Mouse (Mus musculus) embryonic facial prominence, embryonic 11.5 days (tissue): ENCODE data around the gene Iqce. TPM values are rescaled to one million over a fixed set of nuclear protein-coding genes. Genes with fewer than 3 reads are reported as not detected.

Source experiments
- ATAC-seq: fragments of 200-750 bp; cut with Nextera tagmentation; replicated peaks from 2 replicates; pipeline ENCODE4 v1.8.0; 2017; ENCODE audit warnings: low read depth; ENCODE audit not compliant: insufficient number of reproducible peaks, low FRiP score, low TSS enrichment
- DNase-seq: peaks from one replicate; pipeline ENCODE4 v3.0.0-alpha.2; 2015; ENCODE audit warnings: low spot score
- H3K27ac ChIP-seq: fragments of 300-500 bp; sonication (generic); replicated peaks from 2 replicates; pipeline ENCODE4 v1.5.1; 2014; ENCODE audit warnings: mild to moderate bottlenecking, low read depth, low read length, control low read depth
- H3K27me3 ChIP-seq: fragments of 300-500 bp; sonication (generic); 2 replicates; pipeline ENCODE4 v1.6.1; 2014; ENCODE audit warnings: mild to moderate bottlenecking, low read length, moderate library complexity, mixed read lengths; ENCODE audit not compliant: control insufficient read depth, insufficient read depth
- H3K36me3 ChIP-seq: fragments of 300-500 bp; sonication (generic); replicated peaks from 2 replicates; pipeline ENCODE4 v1.6.1; 2014; ENCODE audit warnings: low read depth, mild to moderate bottlenecking, low read length, moderate library complexity, mixed read lengths; ENCODE audit not compliant: control insufficient read depth, insufficient read depth
- H3K4me1 ChIP-seq: fragments of 300-500 bp; sonication (generic); 2 replicates; pipeline ENCODE4 v1.6.1; 2014; ENCODE audit warnings: low read length, mixed read lengths; ENCODE audit not compliant: control insufficient read depth, insufficient read depth
- H3K4me2 ChIP-seq: fragments of 300-500 bp; sonication (generic); 2 replicates; pipeline ENCODE4 v1.6.1; 2014; ENCODE audit warnings: low read depth, mild to moderate bottlenecking, control low read depth, low read length, moderate library complexity
- H3K4me3 ChIP-seq: fragments of 300-500 bp; sonication (generic); 2 replicates; pipeline ENCODE4 v1.5.1; 2014; ENCODE audit warnings: low read depth, low read length, control low read depth
- H3K9ac ChIP-seq: fragments of 300-500 bp; sonication (generic); replicated peaks from 2 replicates; pipeline ENCODE4 v1.6.1; 2014; ENCODE audit warnings: mild to moderate bottlenecking, control low read depth, low read length
- H3K9me3 ChIP-seq: fragments of 300-500 bp; sonication (generic); replicated peaks from 2 replicates; pipeline ENCODE4 v1.6.1; 2016; ENCODE audit warnings: mild to moderate bottlenecking, low read length, inconsistent platforms, mixed read lengths; ENCODE audit not compliant: control insufficient read depth
- WGBS: fragments of 180-500 bp; shearing (Covaris S2); extraction: QIAGEN DNeasy Blood & Tissue Kit; methylation state at CpG from one replicate; pipeline ENCODE4 v1.1.7; 2014; 5-methylcytosine and 5-hydroxymethylcytosine counted together
- polyA plus RNA-seq: library from polyadenylated mRNA; unstranded; fragments of >200 nt; fragmentation: Nextera tagmentation; extraction: Ambion mirVana; gene quantifications from 2 replicates; pipeline ENCODE4 v1.2.1, GENCODE M21; 2014

The Iqce gene
- polyA plus RNA-seq, 1 experiment from 2014 or later = 13.5 TPM

DNA sequence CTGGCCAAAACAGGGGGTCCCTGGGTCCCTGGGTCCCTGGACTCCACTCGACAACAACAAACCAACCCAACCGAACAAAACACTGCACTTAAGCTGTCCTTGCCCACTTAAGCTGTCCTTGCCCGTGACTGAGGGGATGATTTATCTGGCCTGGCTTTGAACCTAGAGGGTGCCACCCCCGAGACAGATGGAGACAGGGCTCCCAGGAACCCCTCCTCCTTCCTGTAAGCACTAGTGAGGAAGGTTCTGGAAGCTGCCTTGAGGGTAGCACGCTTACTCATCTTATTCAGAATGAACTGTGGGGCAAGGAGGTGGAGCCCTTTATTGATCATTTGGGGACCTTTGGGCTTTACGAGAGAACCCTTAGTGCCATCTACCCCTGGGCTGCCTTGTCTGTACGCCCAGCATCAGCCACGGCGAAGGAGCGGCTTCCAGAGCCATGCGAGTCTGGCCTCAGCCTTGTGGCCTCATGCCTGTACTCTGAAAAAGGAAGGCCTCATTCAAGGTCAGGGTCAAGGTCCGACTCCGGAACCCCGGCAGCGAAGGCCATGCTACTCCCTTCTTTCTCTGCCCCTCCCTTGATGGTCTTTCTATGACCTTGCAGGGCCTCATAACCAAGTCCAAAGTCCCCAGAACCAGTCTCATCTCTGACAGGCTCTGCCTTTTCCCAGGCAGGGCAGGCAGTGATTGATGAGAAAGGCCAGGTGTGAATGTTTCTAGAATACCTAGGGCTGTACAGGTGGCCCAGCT lies 47.9 kb downstream of the Iqce start:
- Histone ChIP-seq H3K4me1 (no peaks in the 10 kb centered on the region), H3K36me3 (no peaks in the 10 kb centered on the region), H3K4me3 (no peak overlapping the region), H3K27ac (no peak overlapping the region), H3K9ac (no peak overlapping the region), H3K9me3 (no peaks in the 10 kb centered on the region), H3K27me3 (no peaks in the 10 kb centered on the region), H3K4me2 (no peak overlapping the region)
- DNase-seq (no peak), ATAC-seq (no peak)
- 84% methylated on average over 15 of the region's 15 CpGs for WGBS

DNA sequence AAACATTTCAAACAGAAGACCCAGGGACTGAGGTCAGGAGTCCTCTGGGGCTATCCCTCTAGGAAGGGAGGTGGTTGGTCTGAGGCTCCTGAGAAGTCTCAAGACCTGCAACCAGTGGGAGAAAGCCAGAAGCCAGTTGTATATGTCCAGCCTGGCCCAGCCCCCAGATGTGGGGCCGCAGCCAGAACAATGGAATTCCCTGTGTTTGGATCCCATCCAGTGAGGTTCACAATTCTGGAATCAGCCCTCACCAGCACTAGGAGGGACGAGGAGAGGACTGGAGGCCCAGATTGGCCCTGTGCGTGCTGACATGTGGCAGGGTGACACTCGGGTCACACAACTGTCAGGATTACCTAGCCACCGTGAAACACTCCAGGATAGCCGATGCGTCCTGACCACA lies 49.6 kb downstream of the Iqce start:
- H3K9me3 ChIP-seq = no peaks in the 10 kb centered on the region
- H3K4me3 ChIP-seq = no peak overlapping the region
- H3K9ac ChIP-seq = no peak overlapping the region
- no peak overlapping the region for H3K27ac ChIP-seq
- WGBS = 71% methylated on average over 7 of the region's 7 CpGs
- ATAC-seq = no peak
- no peak for DNase-seq
- no peaks in the 10 kb centered on the region for H3K36me3 ChIP-seq
- no peaks in the 10 kb centered on the region for H3K27me3 ChIP-seq
- no peak overlapping the region for H3K4me2 ChIP-seq
- H3K4me1 ChIP-seq = no peaks in the 10 kb centered on the region

DNA sequence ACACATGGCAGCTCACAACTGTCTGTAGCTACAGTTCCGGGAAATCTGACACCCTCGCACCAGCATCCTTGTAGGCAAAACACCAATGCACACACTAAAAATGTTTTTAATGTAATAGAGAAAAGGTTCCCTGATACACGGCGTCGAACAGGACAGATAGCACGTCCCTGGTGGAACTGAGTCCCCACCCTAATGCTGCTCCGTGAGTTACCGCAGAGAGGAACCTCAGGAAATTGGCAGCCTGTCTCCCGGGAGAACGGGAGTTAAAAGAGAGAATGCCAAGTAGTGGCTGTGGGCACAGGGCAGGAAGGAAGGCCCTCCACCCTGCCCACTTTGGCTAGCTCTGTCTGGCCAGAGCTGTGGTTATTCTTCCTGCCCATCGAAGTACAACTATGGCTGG lies 50.9 kb downstream of the Iqce start:
- Histone ChIP-seq H3K4me3 (no peak overlapping the region), H3K27ac (no peak overlapping the region), H3K27me3 (no peaks in the 10 kb centered on the region), H3K9me3 (no peaks in the 10 kb centered on the region), H3K9ac (no peak overlapping the region), H3K4me2 (no peak overlapping the region), H3K4me1 (peaks cover 9% of the 10 kb centered on the region), H3K36me3 (peaks cover 2% of the 10 kb centered on the region; the same call in 1 of the 2 replicates)
- no peak for DNase-seq
- 83% methylated on average over 11 of the region's 11 CpGs for WGBS
- ATAC-seq = no peak

DNA sequence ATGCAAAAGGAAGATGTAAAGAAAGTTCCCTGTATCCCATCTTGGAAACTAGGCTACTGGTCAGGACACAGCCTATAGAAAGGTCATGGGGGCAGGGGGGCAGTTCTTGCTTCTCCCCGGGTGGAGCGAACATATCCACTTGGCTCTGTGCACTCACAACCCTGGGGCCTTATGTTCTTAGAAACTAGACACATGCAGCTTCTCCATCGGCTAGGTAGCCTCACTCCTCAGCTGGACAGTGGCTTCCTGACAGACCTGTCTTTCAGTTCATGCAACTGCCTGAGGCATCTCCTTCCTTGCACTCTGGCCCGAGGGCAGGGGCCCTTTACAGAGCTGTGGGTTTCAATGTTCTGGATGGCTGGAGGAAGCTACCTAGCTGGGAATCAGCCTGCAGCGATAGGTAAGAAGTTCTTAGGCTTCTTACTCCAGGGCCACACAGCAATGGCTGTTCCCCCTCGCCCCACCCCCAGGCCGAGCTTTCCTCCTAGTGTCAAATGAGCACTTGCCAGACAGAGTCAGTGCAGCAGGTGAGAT lies 52.2 kb downstream of the Iqce start:
- Histone ChIP-seq H3K9me3 (no peaks in the 10 kb centered on the region), H3K27ac (no peak overlapping the region), H3K9ac (0 out of 2 replicates have a peak overlapping the region, but pooled peaks have one; percentile 1), H3K36me3 (peaks cover 2% of the 10 kb centered on the region; the same call in 1 of the 2 replicates), H3K4me2 (peak overlapping the region; percentile 61), H3K4me1 (peaks cover 9% of the 10 kb centered on the region), H3K27me3 (no peaks in the 10 kb centered on the region), H3K4me3 (peak overlapping the region; percentile 77; the same call in 1 of the 2 replicates)
- ATAC-seq (no peak), DNase-seq (no peak)
- 50% methylated on average over 7 of the region's 7 CpGs for WGBS

GRCm38 (mm10) chr5:140649101-140649667 lies 53.0 kb downstream of the Iqce start:
- Histone ChIP-seq H3K4me2 (peak overlapping the region; percentile 61), H3K9ac (peak overlapping the region; percentile 60), H3K4me1 (peaks cover 9% of the 10 kb centered on the region), H3K27me3 (no peaks in the 10 kb centered on the region), H3K9me3 (no peaks in the 10 kb centered on the region), H3K36me3 (peaks cover 10% of the 10 kb centered on the region), H3K27ac (peak overlapping the region; percentile 56; the same call in 1 of the 2 replicates), H3K4me3 (peak overlapping the region; percentile 77)
- ATAC-seq (peak; percentile 93), DNase-seq (peak; percentile 99)
- 6% methylated on average over 26 of the region's 26 CpGs for WGBS

DNA sequence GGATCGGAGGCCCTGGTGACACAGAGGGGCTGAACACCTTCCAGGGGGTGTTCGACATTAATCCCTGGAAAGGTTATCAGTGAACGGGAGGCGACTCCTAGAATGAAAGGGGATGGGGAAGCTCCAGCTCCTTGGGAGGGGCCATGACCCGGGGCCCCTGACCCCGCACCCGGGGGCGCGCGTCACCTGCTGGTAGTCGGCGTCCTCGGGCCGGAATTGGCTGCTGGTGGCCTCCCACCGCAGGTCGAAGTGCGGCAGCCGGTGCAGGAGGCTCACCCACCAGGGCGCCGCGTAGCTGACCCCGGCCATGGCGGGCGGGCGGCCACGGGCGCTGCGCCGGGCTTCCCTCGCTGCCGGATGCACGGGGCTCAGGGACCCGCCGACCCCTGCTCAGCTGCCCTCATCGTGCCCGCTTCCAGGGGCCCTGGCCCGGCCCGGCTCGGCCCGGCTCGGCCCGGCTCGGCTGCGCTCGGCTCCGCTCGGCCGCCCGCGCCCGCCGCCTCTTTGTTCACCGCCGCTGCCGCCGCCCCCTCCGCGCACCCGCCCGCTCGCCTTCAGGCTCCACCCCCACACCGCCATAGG lies 53.6 kb downstream of the Iqce start, which contains the start of gene Ttyh3:
Gene Ttyh3 (minus strand): TSS at position 513 of the 582 bp plus-strand sequence.
- Histone ChIP-seq H3K4me2 (peak within 1 kb of the TSS; percentile 91), H3K36me3 (peaks cover 10% of the 10 kb centered on the region), H3K4me3 (peak within 1 kb of the TSS; percentile 77), H3K9ac (peak within 1 kb of the TSS; percentile 97), H3K9me3 (no peaks in the 10 kb centered on the region), H3K4me1 (peaks cover 9% of the 10 kb centered on the region), H3K27ac (peak within 1 kb of the TSS; percentile 78), H3K27me3 (no peaks in the 10 kb centered on the region)
- WGBS = 0% methylated on average over 39 of the region's 62 CpGs
- ATAC-seq (no peak; the same call in 1 of the 2 replicates), DNase-seq (no peak)

GRCm38 (mm10) chr5:140647821-140648518 lies 54.2 kb downstream of the Iqce start:
- Histone ChIP-seq H3K27me3 (no peaks in the 10 kb centered on the region), H3K4me1 (peaks cover 9% of the 10 kb centered on the region), H3K9ac (peak overlapping the region; percentile 97), H3K27ac (peak overlapping the region; percentile 78), H3K9me3 (no peaks in the 10 kb centered on the region), H3K4me3 (peak overlapping the region; percentile 77), H3K36me3 (peaks cover 10% of the 10 kb centered on the region), H3K4me2 (peak overlapping the region; percentile 91)
- WGBS = 3% methylated on average over 13 of the region's 13 CpGs
- peak; percentile 27; the same call in 1 of the 2 replicates for ATAC-seq
- peak; percentile 65 for DNase-seq
